8 mouse cellular contexts compared by ENCODE assay signal in genomic region chr10:79802331-79802971, GRCm38 (mm10). TPM values are rescaled to one million over a fixed set of nuclear protein-coding genes. Genes with fewer than 3 reads are reported as not detected.
DNase-seq lines count a peak whose midpoint lies in the region; TF ChIP-seq lines count a peak whose summit lies in the region.

No protein-coding gene starts in this region.

- no peak for TF ChIP-seq CTCF in layer of hippocampus, adult 2 months (conservative IDR thresholded peaks at IDR 0.05)
- no peak for TF ChIP-seq CTCF in lung, adult 2 months (IDR thresholded peaks at IDR 0.05; ENCODE audit: insufficient read depth, low read length)

- H3K27ac ChIP-seq in layer of hippocampus, adult 2 months, result peak overlapping the region; percentile 97
- H3K27ac ChIP-seq in brown adipose tissue, adult 24 weeks (replicated peaks; ENCODE audit: low read depth, low read length), result peak overlapping the region; percentile 23; the same call in 1 of the 2 replicates

- TF ChIP-seq POLR2A in lung, adult 2 months (IDR thresholded peaks at IDR 0.05; ENCODE audit: borderline replicate concordance, extremely low read depth, low read depth, low read length), result peak; percentile 33; the same call in 1 of the 2 replicates

- peaks cover 14% of the 10 kb centered on the region for H3K4me1 ChIP-seq in brown adipose tissue, adult 24 weeks (ENCODE audit: control insufficient read depth, insufficient read depth, insufficient read length, low read length)
- H3K4me1 ChIP-seq in lung, adult 2 months (ENCODE audit: control insufficient read depth, insufficient read depth, low read length), result peaks cover 6% of the 10 kb centered on the region

- peak overlapping the region; percentile 9; the same call in 1 of the 2 replicates for H3K4me3 ChIP-seq in layer of hippocampus, adult 2 months
- no peak overlapping the region for H3K4me3 ChIP-seq in brown adipose tissue, adult 24 weeks (ENCODE audit: insufficient read depth, low read depth, low read length)
- H3K4me3 ChIP-seq in lung, adult 2 months (replicated peaks; ENCODE audit: extremely low read depth, low read depth, low read length), result peak overlapping the region; percentile 3

- no peak for DNase-seq in layer of hippocampus, adult 2 months (ENCODE audit: low spot score in 2 of 2)
- no peak for DNase-seq in layer of hippocampus, postnatal 25 days (ENCODE audit: extremely low spot score in 1 of 2, low spot score in 1 of 2)
- peak; percentile 83 to 87 for DNase-seq in heart, adult 9 months (ENCODE audit: low spot score in 2 of 2)
- DNase-seq in kidney, adult 8-10 months, result peak; percentile 83 to 89
- DNase-seq in lung, adult 2 months, result no peak
- peak; percentile 36 for DNase-seq in retina, embryonic 14.5 days (ENCODE audit: low spot score)
- no peak for DNase-seq in thymus, postnatal 14 days

- WGBS in lung, adult 2 months, result 51% methylated on average over 11 of the region's 11 CpGs

RNA-seq across cellular contexts. Expression of gene Palm, which starts 9.1 kb away (rescaled TPM):
- 100 to 1,000 TPM; 275 to 277 TPM for total RNA-seq in layer of hippocampus, adult 2 months (2021)
- 100 to 1,000 TPM; 307 to 325 TPM for total RNA-seq in layer of hippocampus, postnatal 25 days (2021)
- 12.4 and 18.7 TPM in 2 replicates for polyA plus RNA-seq in brown adipose tissue, adult 24 weeks (2012; ENCODE audit: insufficient read depth, insufficient read length, missing spikeins)
- polyA plus RNA-seq in lung, adult 2 months (2012; rRNA removed), result 34.2 and 38.5 TPM in 2 replicates

RNA-seq across cellular contexts. Expression of gene Prss57, which starts 11.7 kb away (rescaled TPM):
- under 1 TPM; 0.26 to 0.37 TPM for total RNA-seq in layer of hippocampus, adult 2 months (2021)
- total RNA-seq in layer of hippocampus, postnatal 25 days (2021), result under 1 TPM; 0.30 to 0.33 TPM
- polyA plus RNA-seq in brown adipose tissue, adult 24 weeks (2012; ENCODE audit: insufficient read depth, insufficient read length, missing spikeins), result not detected in 2 replicates
- 0.20 TPM in 1 of 2 replicates, not detected in the other for polyA plus RNA-seq in lung, adult 2 months (2012; rRNA removed)

RNA-seq across cellular contexts. Expression of gene Misp, which starts 18.3 kb away (rescaled TPM):
- total RNA-seq in layer of hippocampus, adult 2 months (2021), result 1 to 10 TPM in 1 of 2 experiments, under 1 TPM in 1; 0.54 to 1.1 TPM
- under 1 TPM; 0.66 to 0.89 TPM for total RNA-seq in layer of hippocampus, postnatal 25 days (2021)
- not detected in 2 replicates for polyA plus RNA-seq in brown adipose tissue, adult 24 weeks (2012; ENCODE audit: insufficient read depth, insufficient read length, missing spikeins)
- polyA plus RNA-seq in lung, adult 2 months (2012; rRNA removed), result 4.0 and 4.8 TPM in 2 replicates

RNA-seq across cellular contexts. Expression of gene Fstl3, which starts 25.4 kb away (rescaled TPM):
- total RNA-seq in layer of hippocampus, adult 2 months (2021), result 1 to 10 TPM; 2.5 to 2.7 TPM
- total RNA-seq in layer of hippocampus, postnatal 25 days (2021), result 1 to 10 TPM; 1.2 to 2.1 TPM
- 0.96 and 1.3 TPM in 2 replicates for polyA plus RNA-seq in brown adipose tissue, adult 24 weeks (2012; ENCODE audit: insufficient read depth, insufficient read length, missing spikeins)
- polyA plus RNA-seq in lung, adult 2 months (2012; rRNA removed), result 65.8 and 72.7 TPM in 2 replicates

RNA-seq across cellular contexts. Expression of gene Rnf126, which starts 35.7 kb away (rescaled TPM):
- 10 to 100 TPM; 85.0 to 88.3 TPM for total RNA-seq in layer of hippocampus, adult 2 months (2021)
- total RNA-seq in layer of hippocampus, postnatal 25 days (2021), result 10 to 100 TPM; 82.7 to 92.9 TPM
- 23.3 and 27.2 TPM in 2 replicates for polyA plus RNA-seq in brown adipose tissue, adult 24 weeks (2012; ENCODE audit: insufficient read depth, insufficient read length, missing spikeins)
- 103 and 134 TPM in 2 replicates for polyA plus RNA-seq in lung, adult 2 months (2012; rRNA removed)

Comparison
In these comparisons a context has a peak if more than half of its experiments do, and no peak if none do; other contexts are left out.
1. DNase-seq: peak in heart, adult 9 months (2 of 2), kidney, adult 8-10 months (2 of 2) and retina, embryonic 14.5 days (single experiment); none in layer of hippocampus, adult 2 months (0 of 2), layer of hippocampus, postnatal 25 days (0 of 2), lung, adult 2 months (single experiment) and thymus, postnatal 14 days (single experiment).